Mouse (Mus musculus) stomach, postnatal 0 days (tissue): ENCODE data around the gene 1810010H24Rik. TPM values are rescaled to one million over a fixed set of nuclear protein-coding genes. Genes with fewer than 3 reads are reported as not detected.

Source experiments
- ATAC-seq: fragments of 200-750 bp; cut with Nextera tagmentation; 2 replicates; pipeline ENCODE4 v1.8.0; 2017; ENCODE audit not compliant: low FRiP score, low TSS enrichment
- DNase-seq: peaks from one replicate; pipeline ENCODE4 v3.0.0-alpha.2; 2016; ENCODE audit warnings: low spot score
- H3K27ac ChIP-seq: fragments of 300-500 bp; sonication (generic); replicated peaks from 2 replicates; pipeline ENCODE4 v1.5.1; 2014; ENCODE audit warnings: mild to moderate bottlenecking, control low read depth
- H3K27me3 ChIP-seq: fragments of 300-500 bp; sonication (generic); 2 replicates; pipeline ENCODE4 v1.6.1; 2014; ENCODE audit warnings: low read length; ENCODE audit not compliant: control insufficient read depth, insufficient read depth
- H3K36me3 ChIP-seq: fragments of 300-500 bp; sonication (generic); 2 replicates; pipeline ENCODE4 v1.6.1; 2014; ENCODE audit warnings: low read length, mixed read lengths; ENCODE audit not compliant: control insufficient read depth, insufficient read depth
- H3K4me1 ChIP-seq: fragments of 300-500 bp; sonication (generic); replicated peaks from 2 replicates; pipeline ENCODE4 v1.6.1; 2014; ENCODE audit warnings: antibody characterized with exemption; ENCODE audit not compliant: control insufficient read depth, insufficient read depth
- H3K4me2 ChIP-seq: fragments of 300-500 bp; sonication (generic); replicated peaks from 2 replicates; pipeline ENCODE4 v1.6.1; 2014; ENCODE audit warnings: low read depth, mild to moderate bottlenecking, control low read depth, moderate library complexity
- H3K4me3 ChIP-seq: fragments of 300-500 bp; sonication (generic); 2 replicates; pipeline ENCODE4 v1.5.1; 2014; ENCODE audit warnings: low read depth, low read length, control low read depth
- H3K9ac ChIP-seq: fragments of 300-500 bp; sonication (generic); 2 replicates; pipeline ENCODE4 v1.6.1; 2014; ENCODE audit warnings: mild to moderate bottlenecking, low read length, control low read depth, mixed read lengths
- H3K9me3 ChIP-seq: fragments of 300-500 bp; sonication (generic); 2 replicates; pipeline ENCODE4 v1.6.1; 2016; ENCODE audit warnings: low read length; ENCODE audit not compliant: control insufficient read depth
- CTCF ChIP-seq: IDR thresholded peaks from 2 replicates; pipeline ENCODE4 v1.5.1; 2016; ENCODE audit warnings: antibody characterized with exemption, low read depth, mild to moderate bottlenecking, moderate library complexity
- EP300 ChIP-seq: optimal IDR thresholded peaks from 2 replicates; pipeline ENCODE3; 2016; ENCODE audit warnings: antibody characterized with exemption
- WGBS: fragments of 180-500 bp; shearing (Covaris S2); extraction: QIAGEN DNeasy Blood & Tissue Kit; methylation state at CpG from one replicate; pipeline ENCODE4 v1.1.7; 2014; 5-methylcytosine and 5-hydroxymethylcytosine counted together
- polyA plus RNA-seq: library from polyadenylated mRNA; unstranded; fragments of >200 nt; fragmentation: Nextera tagmentation; extraction: Ambion mirVana; gene quantifications from 2 replicates; pipeline ENCODE4 v1.2.1, GENCODE M21; 2015

Gene 1810010H24Rik
- polyA plus RNA-seq, 1 experiment from 2014 or later: 6.3 TPM

GRCm38 (mm10) chr11:107029536-107029935 is 4.1 kb downstream of the 1810010H24Rik start:
- Histone ChIP-seq H3K36me3 (no peaks in the 10 kb centered on the region), H3K27me3 (no peaks in the 10 kb centered on the region), H3K4me2 (no peak overlapping the region), H3K4me1 (peaks cover 6% of the 10 kb centered on the region), H3K9ac (no peak overlapping the region), H3K4me3 (no peak overlapping the region), H3K27ac (no peak overlapping the region), H3K9me3 (no peaks in the 10 kb centered on the region)
- ATAC-seq: no peak
- no peak for TF ChIP-seq EP300
- no peak for TF ChIP-seq CTCF
- 45% methylated on average over 19 of the region's 19 CpGs for WGBS
- no peak for DNase-seq

DNA sequence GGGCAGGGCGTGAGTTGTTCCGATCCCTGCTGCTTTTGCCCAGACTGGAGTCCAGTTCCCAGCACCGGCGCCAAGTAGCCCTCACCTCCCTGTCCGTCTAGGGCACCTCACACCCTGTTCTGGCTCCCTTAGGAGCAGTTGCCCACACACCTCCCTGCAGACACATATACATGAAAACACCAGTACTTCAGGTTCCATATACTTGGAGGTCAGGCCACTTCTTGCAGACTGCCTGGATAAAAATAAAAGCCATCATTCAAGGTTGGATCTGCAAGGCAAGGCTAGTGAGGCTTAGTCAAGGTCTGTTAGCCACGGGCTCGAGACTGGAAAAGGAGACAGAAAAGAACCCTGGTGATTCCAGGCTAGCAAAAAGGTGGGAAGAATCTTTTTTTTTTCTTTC is 6.2 kb downstream of the 1810010H24Rik start:
- Histone ChIP-seq H3K4me3 (no peak overlapping the region), H3K36me3 (no peaks in the 10 kb centered on the region), H3K27ac (no peak overlapping the region), H3K27me3 (no peaks in the 10 kb centered on the region), H3K4me2 (no peak overlapping the region), H3K9ac (no peak overlapping the region), H3K4me1 (peaks cover 3% of the 10 kb centered on the region), H3K9me3 (no peaks in the 10 kb centered on the region)
- TF ChIP-seq CTCF: no peak
- TF ChIP-seq EP300: no peak
- DNase-seq (no peak), ATAC-seq (no peak)
- 57% methylated on average over 7 of the region's 7 CpGs for WGBS

DNA sequence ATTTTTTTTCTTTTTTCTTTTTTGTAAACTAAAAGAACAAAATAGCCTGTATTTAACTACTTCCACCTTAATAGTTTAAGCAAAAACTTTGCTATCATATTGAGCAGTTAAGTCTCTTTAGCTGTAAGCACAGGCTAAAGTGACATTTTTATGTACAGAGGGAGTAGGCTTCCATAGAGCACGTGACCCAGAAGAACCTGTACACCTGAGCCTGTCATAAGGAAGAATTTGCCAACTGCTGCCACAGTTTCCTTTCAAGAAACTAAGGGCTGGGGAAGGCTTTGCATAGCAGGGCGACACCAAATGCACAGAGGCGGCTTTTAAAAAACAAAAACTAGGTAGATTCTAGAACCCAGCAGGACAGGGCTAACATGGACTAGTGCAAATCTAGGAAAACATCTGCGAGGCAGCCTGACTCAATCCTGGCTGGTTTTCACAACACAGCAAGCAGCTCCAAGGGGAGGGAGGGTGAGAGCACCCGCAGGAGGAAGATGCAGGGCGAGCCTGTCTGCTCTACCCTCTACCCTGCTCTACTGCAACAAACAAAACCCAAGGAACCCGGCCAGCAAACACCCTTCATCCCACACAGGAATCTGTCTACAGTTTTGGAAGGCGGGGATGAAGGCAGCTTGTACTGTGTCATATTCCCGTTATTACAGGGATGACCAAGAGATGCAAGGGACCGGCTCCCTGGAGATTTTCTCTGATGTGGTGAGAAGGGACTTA is 8.8 kb downstream of the 1810010H24Rik start:
- H3K4me3 ChIP-seq: no peak overlapping the region
- H3K36me3 ChIP-seq: peaks cover 5% of the 10 kb centered on the region; the same call in 1 of the 2 replicates
- no peaks in the 10 kb centered on the region for H3K27me3 ChIP-seq
- H3K9ac ChIP-seq: no peak overlapping the region
- no peaks in the 10 kb centered on the region for H3K4me1 ChIP-seq
- no peak overlapping the region; the same call in 1 of the 2 replicates for H3K4me2 ChIP-seq
- TF ChIP-seq EP300: no peak
- ATAC-seq (peak; percentile 73), DNase-seq (no peak)
- no peaks in the 10 kb centered on the region for H3K9me3 ChIP-seq
- WGBS: 68% methylated on average over 10 of the region's 10 CpGs
- H3K27ac ChIP-seq: 0 out of 2 replicates have a peak overlapping the region, but pooled peaks have one; percentile 25

DNA sequence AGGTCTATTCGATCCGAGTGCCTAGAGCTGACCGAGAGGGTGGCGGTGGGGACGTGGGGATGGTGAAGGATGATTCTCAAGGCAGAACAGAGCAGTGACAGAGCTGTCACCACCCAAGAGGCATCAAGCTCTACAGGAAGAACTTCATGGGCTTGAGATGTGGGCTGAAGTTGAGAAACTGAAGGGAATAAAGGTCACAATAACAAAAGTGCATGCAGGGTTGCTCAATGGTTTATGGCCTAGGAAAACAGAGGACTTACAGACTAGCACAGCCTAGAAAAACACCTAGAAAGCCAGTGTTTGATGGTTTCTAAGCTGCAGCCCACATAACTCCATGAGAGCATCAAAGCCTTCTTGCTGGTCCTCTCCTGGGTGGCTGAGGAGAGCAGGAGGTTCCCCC is 13.9 kb downstream of the 1810010H24Rik start:
- Histone ChIP-seq H3K9me3 (no peaks in the 10 kb centered on the region), H3K4me3 (no peak overlapping the region), H3K27me3 (no peaks in the 10 kb centered on the region), H3K27ac (no peak overlapping the region), H3K4me2 (no peak overlapping the region), H3K36me3 (peaks cover 30% of the 10 kb centered on the region), H3K4me1 (no peaks in the 10 kb centered on the region), H3K9ac (no peak overlapping the region)
- no peak for DNase-seq
- no peak for ATAC-seq
- TF ChIP-seq EP300 (no peak), CTCF (no peak)
- 90% methylated on average over 5 of the region's 5 CpGs for WGBS

- no peaks in the 10 kb centered on the region for H3K27me3 ChIP-seq
- no peaks in the 10 kb centered on the region for H3K4me1 ChIP-seq
- no peak overlapping the region for H3K4me2 ChIP-seq
- H3K4me3 ChIP-seq: no peak overlapping the region
- 76% methylated on average over 3 of the region's 3 CpGs for WGBS
- ATAC-seq (no peak), DNase-seq (no peak)
- H3K9ac ChIP-seq: no peak overlapping the region
- no peaks in the 10 kb centered on the region for H3K9me3 ChIP-seq
- H3K27ac ChIP-seq: no peak overlapping the region
- H3K36me3 ChIP-seq: peaks cover 30% of the 10 kb centered on the region
- no peak for TF ChIP-seq EP300
- no peak for TF ChIP-seq CTCF
Measured at GRCm38 (mm10) chr11:107041396-107041795, 15.9 kb downstream of the 1810010H24Rik start.

DNA sequence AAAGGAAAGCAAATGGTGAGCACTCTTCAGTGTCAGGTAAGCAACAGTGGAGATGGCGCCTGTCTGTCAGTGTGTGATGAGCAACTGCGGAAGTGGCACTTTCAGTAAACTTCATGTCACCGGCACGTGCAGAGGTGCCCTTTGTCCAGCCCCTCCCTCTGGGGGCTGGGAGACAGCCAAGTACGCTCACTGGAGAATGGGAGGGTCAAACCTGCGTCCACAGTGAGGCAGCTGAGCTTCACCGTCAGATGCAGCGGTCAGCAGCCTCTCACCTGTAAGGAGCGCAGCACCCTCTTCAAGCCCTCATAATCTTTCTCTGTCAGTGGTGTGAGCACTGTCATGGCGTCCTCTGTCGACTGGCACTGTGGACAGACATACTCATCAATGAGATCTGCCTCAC is 17.9 kb downstream of the 1810010H24Rik start:
- no peak overlapping the region for H3K9ac ChIP-seq
- WGBS: 84% methylated on average over 11 of the region's 11 CpGs
- H3K9me3 ChIP-seq: no peaks in the 10 kb centered on the region
- TF ChIP-seq EP300 (no peak), CTCF (no peak)
- no peak for ATAC-seq
- no peaks in the 10 kb centered on the region for H3K27me3 ChIP-seq
- no peak overlapping the region for H3K27ac ChIP-seq
- H3K4me2 ChIP-seq: no peak overlapping the region
- peaks cover 37% of the 10 kb centered on the region for H3K36me3 ChIP-seq
- no peaks in the 10 kb centered on the region for H3K4me1 ChIP-seq
- H3K4me3 ChIP-seq: no peak overlapping the region
- no peak for DNase-seq
